Mouse (Mus musculus) macrophage (primary cell): ENCODE measurements around the gene Polr3b. TPM values are rescaled to one million over a fixed set of nuclear protein-coding genes. Genes with fewer than 3 reads are reported as not detected.

ENCODE experiments used
- H3K27ac ChIP-seq: fragments of 350-480 bp; formaldehyde crosslinking; 2 replicates; pipeline ENCODE4 v1.9.0; 2021
- H3K36me3 ChIP-seq: fragments of 350-480 bp; formaldehyde crosslinking; 2 replicates; pipeline ENCODE4 v1.9.0; 2021; ENCODE audit errors: inconsistent target
- H3K4me3 ChIP-seq: fragments of 350-480 bp; formaldehyde crosslinking; 2 replicates; pipeline ENCODE4 v1.9.0; 2021; ENCODE audit errors: inconsistent target
- H3K79me2 ChIP-seq: fragments of 350-480 bp; formaldehyde crosslinking; 2 replicates; pipeline ENCODE4 v1.9.0; 2021; ENCODE audit errors: inconsistent target
- WGBS: methylation state at CpG from one replicate; pipeline ENCODE4 v1.1.7; 2026; ENCODE audit warnings: inconsistent platforms; ENCODE audit not compliant: missing documents; 5-methylcytosine and 5-hydroxymethylcytosine counted together
- polyA plus RNA-seq: library from polyadenylated mRNA; stranded (reverse); fragments of 250-400 nt; gene quantifications from 3 replicates; pipeline ENCODE4 v1.2.4, GENCODE M21; 2018; ENCODE audit warnings: inconsistent platforms

The Polr3b gene
- polyA plus RNA-seq, 1 experiment from 2014 or later, result 15.9 TPM

DNA sequence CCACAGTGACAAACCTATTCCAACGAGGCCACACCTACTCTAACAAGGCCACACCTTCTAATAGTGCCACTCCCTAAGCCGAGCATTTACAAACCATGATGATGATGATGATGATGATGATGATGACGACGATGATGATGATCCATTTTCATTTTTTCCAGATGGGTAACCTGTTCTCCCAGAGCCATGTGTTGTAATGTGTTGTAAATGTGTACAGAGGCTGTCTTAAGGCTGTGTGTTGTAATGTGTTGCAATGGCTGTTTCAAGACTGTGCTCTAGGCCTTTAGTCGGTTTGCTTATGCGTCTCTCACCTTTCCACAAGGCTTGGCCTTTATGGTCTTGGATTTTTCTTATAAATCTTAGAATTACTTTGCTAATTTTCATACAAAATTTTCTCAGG lies 40.0 kb downstream of the Polr3b start:
- Histone ChIP-seq H3K27ac (no peak overlapping the region), H3K36me3 (peaks cover 2% of the 10 kb centered on the region; the same call in 1 of the 2 replicates), H3K4me3 (no peak overlapping the region), H3K79me2 (no peaks in the 10 kb centered on the region)
- WGBS, result 94% methylated on average over 6 of the region's 6 CpGs

GRCm38 (mm10) chr10:84665713-84666260 lies 43.7 kb downstream of the Polr3b start:
- H3K27ac ChIP-seq, result no peak overlapping the region
- H3K79me2 ChIP-seq, result no peaks in the 10 kb centered on the region
- WGBS, result 95% methylated on average over 3 of the region's 3 CpGs
- no peak overlapping the region for H3K4me3 ChIP-seq
- peaks cover 7% of the 10 kb centered on the region; the same call in 1 of the 2 replicates for H3K36me3 ChIP-seq

DNA sequence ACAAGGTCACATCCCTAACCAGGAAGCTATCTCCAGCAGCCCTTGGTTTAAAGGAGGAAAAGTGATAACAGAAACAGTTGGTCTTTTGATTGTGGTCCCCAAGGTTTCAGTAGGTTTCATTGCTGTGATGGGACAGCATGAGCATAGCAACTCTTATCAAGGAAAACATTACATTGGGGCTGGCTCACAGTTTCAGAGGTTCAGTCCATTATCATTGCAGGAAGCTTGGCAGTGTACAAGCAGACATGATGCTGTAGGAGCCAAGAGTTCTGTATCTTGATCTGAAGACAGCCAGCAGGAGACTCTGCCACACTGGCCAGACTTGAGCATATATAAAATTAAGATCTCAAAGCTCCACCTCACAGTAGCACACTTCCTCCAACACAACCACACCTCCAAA lies 53.6 kb downstream of the Polr3b start:
- Histone ChIP-seq H3K27ac (no peak overlapping the region), H3K4me3 (no peak overlapping the region), H3K36me3 (peaks cover 66% of the 10 kb centered on the region), H3K79me2 (no peaks in the 10 kb centered on the region)

DNA sequence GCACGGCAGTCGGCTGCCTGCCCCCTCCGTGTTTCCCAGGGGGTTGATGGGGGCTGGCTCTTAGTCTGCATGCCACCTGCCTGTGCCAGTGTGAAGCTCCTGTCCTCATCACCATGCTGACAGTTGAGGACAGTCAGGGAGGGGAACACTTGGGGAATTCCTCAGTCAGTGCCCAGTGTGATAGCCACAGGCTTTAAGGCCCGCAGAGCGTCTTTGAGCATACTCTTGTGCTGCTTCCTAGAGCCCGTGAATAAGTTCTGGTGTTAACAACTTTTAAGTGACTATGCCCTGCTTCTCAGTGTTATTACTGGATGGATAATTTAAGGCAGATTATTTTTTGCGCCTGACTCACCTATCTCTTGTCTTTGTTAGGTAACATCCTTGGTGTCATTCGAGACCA lies 54.4 kb downstream of the Polr3b start:
- Histone ChIP-seq H3K79me2 (no peaks in the 10 kb centered on the region), H3K27ac (no peak overlapping the region), H3K4me3 (no peak overlapping the region), H3K36me3 (peaks cover 61% of the 10 kb centered on the region)
- WGBS, result 99% methylated on average over 8 of the region's 8 CpGs

DNA sequence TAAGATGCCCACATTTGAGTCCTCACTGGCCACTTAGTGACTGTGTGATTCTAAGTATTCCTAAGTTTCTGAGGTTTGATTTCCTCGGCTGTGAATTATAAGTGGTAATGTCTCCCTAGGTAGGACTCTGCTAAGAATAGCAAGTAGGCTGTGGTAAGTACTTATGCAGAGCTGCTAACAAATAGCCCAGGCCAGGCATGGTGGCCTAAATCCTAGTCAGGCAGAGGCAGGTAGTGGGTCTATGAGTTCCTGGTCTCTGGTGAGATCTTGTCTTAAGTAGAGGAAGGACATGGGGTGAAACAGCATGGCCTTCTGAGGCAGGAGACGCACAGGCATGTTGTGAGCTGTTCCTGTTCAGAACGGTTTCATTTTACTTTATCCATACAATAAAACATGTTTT lies 55.8 kb downstream of the Polr3b start:
- WGBS, result 98% methylated on average over 3 of the region's 3 CpGs
- no peak overlapping the region for H3K4me3 ChIP-seq
- H3K79me2 ChIP-seq, result no peaks in the 10 kb centered on the region
- peaks cover 53% of the 10 kb centered on the region for H3K36me3 ChIP-seq
- H3K27ac ChIP-seq, result no peak overlapping the region

DNA sequence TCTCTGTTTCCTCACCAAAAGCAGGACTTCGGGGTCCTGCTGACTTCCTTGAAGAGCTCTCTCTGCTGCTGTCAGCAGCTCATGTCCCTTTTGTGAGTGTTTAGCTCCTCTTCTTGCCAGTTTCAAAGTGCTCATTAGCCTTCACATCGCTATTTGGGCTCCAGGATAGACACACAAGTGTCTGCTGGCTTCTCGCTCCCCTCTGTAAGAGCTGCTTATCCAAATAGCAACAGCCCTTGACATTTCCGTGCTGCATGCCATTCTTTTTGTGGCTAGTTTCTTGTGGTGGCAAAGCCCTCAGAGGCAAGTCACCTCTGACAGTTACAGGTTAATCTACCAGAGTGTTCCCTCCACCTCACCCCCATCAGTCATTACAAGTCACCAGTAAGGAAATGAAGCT lies 56.3 kb downstream of the Polr3b start:
- Histone ChIP-seq H3K36me3 (peaks cover 47% of the 10 kb centered on the region; the same call in 1 of the 2 replicates), H3K4me3 (no peak overlapping the region), H3K27ac (no peak overlapping the region), H3K79me2 (no peaks in the 10 kb centered on the region)
- 98% methylated on average over 4 of the region's 4 CpGs for WGBS

DNA sequence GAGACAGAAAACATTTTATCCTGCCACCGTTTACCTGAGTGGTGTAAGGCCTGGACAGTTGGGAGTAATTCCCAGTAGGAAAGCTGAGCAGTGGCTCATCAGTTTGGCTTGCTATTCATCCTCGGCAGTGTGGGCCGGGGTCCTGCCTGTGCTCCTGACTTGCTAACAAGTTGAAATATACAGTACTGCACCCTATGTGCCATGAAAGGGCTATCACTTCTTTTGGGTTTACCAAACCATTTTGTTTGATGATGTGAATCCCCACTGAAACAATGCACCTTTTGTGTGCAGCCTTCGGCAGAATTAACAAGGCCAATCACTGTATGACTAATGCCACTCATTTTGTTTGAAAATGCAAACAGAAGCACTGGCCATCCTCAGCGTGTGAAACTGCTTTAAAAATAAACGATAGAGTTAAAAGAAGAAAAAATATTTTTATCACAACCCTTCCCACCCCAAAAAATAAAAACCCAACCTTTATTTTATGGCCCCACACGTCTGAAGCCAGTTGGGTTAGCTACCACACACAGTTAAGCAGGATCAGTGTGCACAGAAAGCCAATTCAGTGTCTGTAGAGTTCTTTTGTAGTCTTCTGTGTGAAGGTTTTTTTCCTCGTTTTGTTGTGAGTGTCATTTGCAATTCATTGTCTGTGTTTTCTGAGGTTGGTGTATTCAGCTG lies 63.5 kb downstream of the Polr3b start:
- H3K79me2 ChIP-seq, result no peaks in the 10 kb centered on the region
- WGBS, result 93% methylated on average over 8 of the region's 8 CpGs
- peaks cover 14% of the 10 kb centered on the region; the same call in 1 of the 2 replicates for H3K36me3 ChIP-seq
- no peak overlapping the region for H3K27ac ChIP-seq
- H3K4me3 ChIP-seq, result no peak overlapping the region

DNA sequence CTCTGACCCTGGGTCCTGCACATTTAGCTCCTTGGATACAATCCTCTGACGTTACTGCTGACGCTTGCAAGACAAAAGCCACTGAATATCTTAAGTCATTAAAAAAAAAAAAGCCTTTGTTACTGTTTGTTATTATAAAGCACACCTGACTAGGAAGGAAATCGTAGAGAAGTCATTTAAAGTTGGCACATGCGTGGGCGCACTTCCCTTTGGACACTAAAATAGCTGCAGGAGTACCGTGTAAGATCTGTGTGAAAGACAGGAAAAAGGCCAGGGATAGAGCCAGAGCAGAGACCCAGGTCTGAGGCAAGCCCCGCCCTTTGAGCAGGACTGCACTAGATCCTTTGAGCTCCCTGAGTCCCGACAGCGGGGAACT lies 64.0 kb downstream of the Polr3b start:
- WGBS, result 81% methylated on average over 9 of the region's 9 CpGs
- Histone ChIP-seq H3K27ac (no peak overlapping the region), H3K4me3 (no peak overlapping the region), H3K79me2 (no peaks in the 10 kb centered on the region), H3K36me3 (peaks cover 14% of the 10 kb centered on the region; the same call in 1 of the 2 replicates)

DNA sequence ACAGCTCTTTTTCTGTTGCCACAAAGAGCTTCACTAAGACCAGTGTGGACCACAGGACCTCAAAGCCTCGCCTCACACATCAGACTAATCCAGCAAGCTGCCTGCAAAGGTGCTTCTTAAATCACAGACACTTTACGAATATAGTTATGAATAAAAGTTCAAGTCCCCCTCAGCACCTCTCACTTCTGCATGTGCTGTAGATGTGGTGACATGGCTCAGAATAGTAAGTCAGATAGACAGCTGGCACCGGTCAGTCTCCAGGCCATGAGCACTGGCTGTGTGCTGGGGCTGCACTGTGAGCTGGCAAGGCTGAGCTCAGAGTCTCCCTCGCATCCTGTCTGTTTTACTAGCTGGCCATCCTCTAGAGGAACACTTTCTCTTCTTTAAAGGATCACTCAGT lies 64.6 kb downstream of the Polr3b start:
- WGBS, result 92% methylated on average over 4 of the region's 4 CpGs
- Histone ChIP-seq H3K27ac (no peak overlapping the region), H3K36me3 (peaks cover 14% of the 10 kb centered on the region; the same call in 1 of the 2 replicates)

GRCm38 (mm10) chr10:84687736-84688135 lies 65.6 kb downstream of the Polr3b start:
- Histone ChIP-seq H3K36me3 (peaks cover 16% of the 10 kb centered on the region; the same call in 1 of the 2 replicates), H3K79me2 (no peaks in the 10 kb centered on the region), H3K27ac (no peak overlapping the region), H3K4me3 (no peak overlapping the region)
- WGBS, result 96% methylated on average over 4 of the region's 4 CpGs

More for the DNA sequence above, 64.6 kb downstream of the Polr3b start:
- Histone ChIP-seq H3K79me2 (no peaks in the 10 kb centered on the region), H3K4me3 (no peak overlapping the region)

DNA sequence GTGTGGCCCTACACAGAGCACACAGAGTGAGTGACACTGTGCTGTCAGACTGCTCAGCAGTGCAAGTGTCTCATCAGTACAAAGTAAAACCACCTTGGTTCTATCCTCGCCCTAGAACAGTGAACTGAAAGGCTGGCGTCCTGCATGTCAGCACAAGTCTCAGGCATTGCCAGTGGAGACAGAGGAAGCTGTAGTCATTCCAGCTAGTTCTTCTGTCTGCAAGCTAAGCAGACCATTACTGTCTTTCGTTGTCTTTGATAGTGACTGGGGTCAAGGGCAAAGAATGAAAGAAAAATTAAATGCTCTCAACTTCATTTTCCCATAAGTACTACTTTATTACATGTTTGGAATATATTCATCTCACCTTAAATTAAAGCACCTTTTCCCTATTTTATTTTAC lies 67.8 kb downstream of the Polr3b start:
- peaks cover 11% of the 10 kb centered on the region; the same call in 1 of the 2 replicates for H3K36me3 ChIP-seq
- WGBS, result 94% methylated on average over 3 of the region's 3 CpGs
- H3K27ac ChIP-seq, result no peak overlapping the region
- H3K4me3 ChIP-seq, result no peak overlapping the region
- H3K79me2 ChIP-seq, result no peaks in the 10 kb centered on the region

- WGBS, result 98% methylated on average over 4 of the region's 4 CpGs
- Histone ChIP-seq H3K27ac (no peak overlapping the region), H3K36me3 (peaks cover 8% of the 10 kb centered on the region; the same call in 1 of the 2 replicates), H3K4me3 (no peak overlapping the region), H3K79me2 (no peaks in the 10 kb centered on the region)
Observed at GRCm38 (mm10) chr10:84690818-84691217, 68.7 kb downstream of the Polr3b start.

GRCm38 (mm10) chr10:84691692-84692091 lies 69.6 kb downstream of the Polr3b start:
- 82% methylated on average over 2 of the region's 3 CpGs for whole genome bisulfite sequencing
- H3K27ac ChIP-seq, result no peak overlapping the region
- H3K36me3 ChIP-seq, result 0 out of 2 replicates have a peak, but pooled peaks cover 8% of the 10 kb centered on the region
- no peaks in the 10 kb centered on the region for H3K79me2 ChIP-seq
- H3K4me3 ChIP-seq, result no peak overlapping the region

GRCm38 (mm10) chr10:84693841-84694638 lies 71.9 kb downstream of the Polr3b start:
- WGBS, result 94% methylated on average over 8 of the region's 8 CpGs
- Histone ChIP-seq H3K27ac (no peak overlapping the region), H3K36me3 (peaks cover 27% of the 10 kb centered on the region), H3K79me2 (no peaks in the 10 kb centered on the region), H3K4me3 (no peak overlapping the region)
